Mouse (Mus musculus) urinary bladder, adult 2 months (tissue): ENCODE results near the gene Ndufaf8. TPM values are rescaled to one million over a fixed set of nuclear protein-coding genes. Genes with fewer than 3 reads are reported as not detected.

Experiments used
- DNase-seq: peaks from one replicate; pipeline ENCODE4 v3.0.0; 2022; ENCODE audit warnings: low spot score
- polyA plus RNA-seq: library from polyadenylated mRNA; depleted of rRNA; stranded (reverse); fragments of >200 nt; gene quantifications from 2 replicates; pipeline ENCODE4 v1.2.3, GENCODE M21; 2012

Ndufaf8 gene
- polyA plus RNA-seq, 1 experiment = 47.2 TPM

DNA sequence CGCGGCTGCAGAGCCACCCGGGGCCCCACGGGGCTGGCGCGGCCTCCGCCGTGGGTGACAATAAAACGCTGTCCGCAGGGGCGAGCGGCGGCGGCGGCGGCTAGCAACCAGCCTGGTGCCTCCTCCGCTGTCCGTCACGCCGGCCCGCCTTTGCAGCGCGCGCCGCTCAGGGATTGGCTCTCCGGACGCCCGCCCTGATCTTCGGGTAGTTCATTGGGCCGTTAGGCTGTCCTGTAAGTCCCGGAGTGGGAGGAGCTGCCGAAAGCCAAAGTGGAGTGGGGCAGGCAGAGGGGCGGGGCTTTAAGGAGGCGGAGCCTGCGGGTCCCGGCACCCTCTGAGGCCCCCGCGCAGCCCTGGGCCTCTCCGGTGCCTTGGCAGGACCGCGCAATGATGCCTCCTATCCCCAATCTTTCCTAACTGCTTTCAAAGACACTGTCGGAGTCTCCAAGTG lies 12.0 kb upstream of the Ndufaf8 start, which contains the start of gene Cep131:
Gene Cep131 (minus strand): TSS at position 126 of the 451 bp plus-strand sequence.
- DNase-seq = peak; percentile 87

DNA sequence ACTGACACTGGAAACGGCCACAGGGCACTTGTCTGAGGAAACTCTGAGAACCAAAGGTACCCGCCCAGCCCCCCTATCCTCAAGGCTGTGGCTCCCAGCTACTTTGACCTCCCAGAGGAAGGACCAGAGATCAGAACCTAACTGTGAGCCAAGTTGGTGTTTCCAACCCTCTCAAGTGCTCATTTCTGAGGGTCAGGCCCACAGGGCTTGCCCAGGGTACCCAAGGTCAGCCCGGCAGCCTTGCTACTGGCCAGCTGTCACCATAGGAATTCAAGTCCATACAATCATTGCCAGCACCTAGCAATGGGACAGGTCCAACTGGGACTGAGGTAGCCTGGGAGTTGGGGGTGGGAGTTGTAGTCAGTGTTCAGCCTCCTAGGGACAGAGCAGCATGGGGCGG lies 8.1 kb upstream of the Ndufaf8 start:
- DNase-seq = no peak

DNA sequence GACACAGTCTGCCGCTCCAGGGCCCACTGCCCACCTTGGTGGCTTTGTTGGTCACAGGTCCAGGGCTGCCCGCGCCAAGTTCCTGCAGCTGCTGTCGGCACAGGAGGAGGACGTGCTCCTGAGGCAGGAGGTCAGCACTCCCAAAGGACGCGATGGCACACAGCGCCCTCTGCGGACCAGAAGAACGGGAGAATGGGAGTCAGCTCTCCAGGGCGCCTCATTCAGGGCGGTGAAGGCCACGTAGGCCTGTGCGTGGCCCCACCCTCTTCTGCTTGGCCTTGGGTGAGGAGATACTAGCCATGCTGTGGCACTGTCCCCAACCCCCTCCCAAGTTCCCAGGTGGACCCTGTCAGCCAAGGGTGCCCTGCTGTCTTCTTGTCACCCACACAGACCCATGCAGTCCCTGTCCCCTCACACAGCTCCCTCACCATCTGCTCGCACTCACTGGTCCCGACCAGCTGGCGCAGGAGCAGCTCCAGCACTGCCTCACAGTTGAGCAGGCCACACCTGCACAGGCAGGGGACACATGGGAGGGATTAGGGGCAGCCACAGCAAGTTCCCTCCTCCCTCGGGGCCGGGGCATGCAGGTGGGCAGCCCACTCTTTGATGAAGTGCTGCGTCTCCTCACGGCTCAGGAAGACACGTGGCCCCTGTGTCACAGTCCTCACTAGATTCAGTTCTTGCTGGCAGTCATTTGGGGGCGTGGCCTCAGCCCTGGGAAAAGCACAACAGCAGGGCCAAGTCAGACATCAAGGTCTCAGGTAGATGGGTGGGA lies 5.7 kb upstream of the Ndufaf8 start:
- no peak for DNase-seq

DNA sequence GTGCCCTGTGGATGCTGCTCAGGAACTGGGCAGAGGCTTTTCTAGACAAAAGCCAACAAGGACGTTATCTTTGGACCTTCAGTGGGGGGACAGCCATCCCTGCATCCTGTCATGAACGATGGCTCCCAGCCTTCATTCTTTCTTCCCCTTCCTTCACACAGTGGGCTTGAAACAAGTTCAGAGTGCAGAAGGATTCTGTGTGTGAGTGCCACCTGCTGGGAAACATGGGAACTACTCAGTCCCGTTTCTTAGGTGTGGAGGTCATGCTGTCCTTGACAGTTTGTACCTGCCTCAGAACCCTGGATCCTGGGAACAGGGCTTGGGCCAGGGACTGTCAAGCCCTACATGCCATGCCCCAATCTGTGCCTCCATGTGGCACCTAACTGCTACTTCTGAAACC lies 2.3 kb downstream of the Ndufaf8 start:
- DNase-seq = no peak

DNA sequence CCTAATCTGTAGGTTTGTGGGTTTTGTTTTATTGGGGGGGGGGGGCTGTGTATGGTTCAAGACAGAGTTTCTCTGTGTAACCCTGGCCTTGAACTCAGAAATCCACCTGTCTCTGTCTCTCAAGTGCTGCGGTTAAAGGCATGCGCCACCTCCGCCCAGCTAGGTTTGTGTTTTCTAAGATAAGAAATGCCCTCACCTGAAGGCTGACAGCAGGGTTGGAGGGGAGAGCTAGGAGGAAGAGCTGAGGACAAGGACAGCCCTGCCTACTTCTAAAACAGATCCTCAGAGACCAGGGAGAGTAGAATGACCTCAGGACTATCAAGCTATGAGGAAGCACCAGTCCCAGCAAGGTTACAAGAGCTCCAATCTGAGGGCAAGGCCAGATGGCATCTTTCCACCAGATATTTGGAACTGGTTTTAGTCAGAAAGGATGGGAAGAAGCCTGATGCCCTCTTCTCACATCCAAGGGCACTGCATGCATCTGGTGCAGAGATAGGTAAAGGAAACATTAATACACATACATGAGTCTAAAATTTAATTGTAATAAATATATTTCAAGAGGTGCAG lies 4.8 kb downstream of the Ndufaf8 start:
- DNase-seq = no peak

DNA sequence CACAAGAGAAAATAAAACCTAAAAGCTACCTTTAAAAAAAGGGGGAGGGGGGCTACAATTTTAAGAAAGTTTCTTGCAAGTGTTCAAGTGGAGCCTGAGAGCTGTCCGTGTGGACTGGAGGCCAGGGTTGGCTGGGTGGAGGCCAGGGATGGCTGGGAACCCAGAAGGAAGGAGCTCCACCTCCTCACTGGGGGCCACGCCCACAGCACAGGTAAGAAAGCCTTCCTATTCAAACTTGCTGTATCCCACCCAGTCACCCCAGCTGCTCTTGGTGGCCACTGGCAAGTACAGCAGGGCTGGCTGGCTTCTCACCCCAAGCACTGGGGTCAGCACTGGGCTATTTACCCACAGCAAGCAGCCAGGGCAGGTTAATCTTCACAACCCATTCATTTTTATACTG lies 8.3 kb downstream of the Ndufaf8 start:
- no peak for DNase-seq

DNA sequence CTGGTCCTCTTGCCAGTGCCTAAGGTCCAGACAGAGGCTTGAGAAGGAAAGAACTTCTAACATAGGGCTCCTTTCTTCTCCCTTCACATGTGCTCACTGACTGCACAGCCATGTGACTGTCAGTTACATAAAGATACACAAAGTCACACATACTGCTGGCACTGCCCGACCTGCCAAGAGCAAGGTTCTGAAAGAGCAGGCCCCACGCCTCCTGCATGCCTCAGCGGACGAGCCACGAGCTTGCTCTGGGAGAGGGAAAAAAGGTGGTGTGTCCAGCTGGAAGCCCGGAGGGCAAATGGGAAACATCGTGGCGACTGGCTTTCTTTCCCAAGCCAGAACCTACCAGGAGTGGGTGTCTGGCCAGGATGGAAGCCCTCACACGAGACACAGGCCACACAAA lies 9.1 kb downstream of the Ndufaf8 start:
- DNase-seq = no peak

DNA sequence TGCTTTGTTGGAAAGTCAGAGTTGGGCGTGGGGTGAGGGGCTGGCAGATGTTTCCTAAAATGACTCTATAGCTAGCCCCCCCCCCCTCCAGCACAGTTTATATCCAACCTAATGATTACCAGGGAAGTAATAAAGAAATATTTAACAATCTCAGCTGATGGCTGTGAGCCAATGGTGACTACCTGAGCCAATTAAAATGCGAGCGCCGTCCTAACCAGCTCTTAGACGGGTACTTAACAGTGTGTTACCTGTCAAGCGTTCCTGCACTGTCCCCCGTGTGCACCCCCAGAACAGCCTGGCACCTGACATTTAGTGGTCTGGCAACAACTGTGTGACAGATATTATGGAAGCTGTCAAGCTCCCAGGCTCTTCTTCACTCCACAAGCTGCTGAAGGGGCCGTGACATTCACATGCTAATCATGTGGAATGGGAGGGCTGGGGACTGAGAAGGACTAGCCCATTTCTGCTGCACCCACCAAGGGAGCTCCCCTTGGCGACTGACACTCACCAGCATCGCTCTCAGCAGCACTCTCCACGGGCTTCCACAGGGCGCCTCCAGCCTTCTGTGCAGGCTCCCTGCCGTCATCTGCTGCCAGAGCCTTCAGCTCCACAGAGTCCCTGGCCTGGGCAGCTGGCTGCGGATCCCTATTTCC lies 11.0 kb downstream of the Ndufaf8 start:
- DNase-seq = no peak

DNA sequence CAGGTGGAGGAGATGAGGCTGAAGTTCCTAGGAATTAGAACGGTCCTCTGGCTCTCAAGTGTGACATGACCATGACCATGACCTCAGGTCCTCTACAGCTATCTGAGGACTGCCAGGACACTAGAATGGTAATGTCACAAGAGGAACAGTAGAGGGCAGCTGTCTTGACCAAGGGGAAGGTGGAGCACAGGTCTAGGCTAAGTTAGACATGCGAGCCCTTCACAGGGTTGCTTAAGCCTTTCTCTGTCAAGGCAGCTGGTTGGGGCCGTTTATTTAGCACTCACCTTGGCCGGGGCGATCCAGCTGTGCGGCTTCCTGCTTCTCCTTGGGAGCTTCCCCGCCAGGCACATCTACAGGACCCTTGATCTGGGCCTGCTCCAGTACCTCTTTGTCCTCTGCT lies 11.8 kb downstream of the Ndufaf8 start:
- DNase-seq = no peak

DNA sequence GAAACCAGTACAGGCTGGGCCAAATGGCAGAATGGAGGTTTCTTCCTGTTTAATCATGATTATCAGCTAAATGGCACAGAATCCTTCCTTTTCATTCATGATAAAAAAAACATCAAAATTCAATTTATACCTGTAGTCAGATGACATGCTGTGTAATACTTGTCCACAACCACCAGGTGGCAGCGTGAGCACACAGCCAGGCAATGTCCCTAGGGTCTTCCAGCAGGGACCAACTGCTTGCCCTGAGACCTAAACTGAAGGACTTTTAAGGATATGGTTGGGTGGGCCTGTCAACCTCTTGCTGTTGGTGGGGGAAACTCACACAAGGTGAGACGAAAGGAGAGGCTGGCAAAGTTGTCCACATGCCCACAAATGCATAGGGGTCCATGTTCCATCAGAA lies 12.3 kb downstream of the Ndufaf8 start:
- DNase-seq = no peak

DNA sequence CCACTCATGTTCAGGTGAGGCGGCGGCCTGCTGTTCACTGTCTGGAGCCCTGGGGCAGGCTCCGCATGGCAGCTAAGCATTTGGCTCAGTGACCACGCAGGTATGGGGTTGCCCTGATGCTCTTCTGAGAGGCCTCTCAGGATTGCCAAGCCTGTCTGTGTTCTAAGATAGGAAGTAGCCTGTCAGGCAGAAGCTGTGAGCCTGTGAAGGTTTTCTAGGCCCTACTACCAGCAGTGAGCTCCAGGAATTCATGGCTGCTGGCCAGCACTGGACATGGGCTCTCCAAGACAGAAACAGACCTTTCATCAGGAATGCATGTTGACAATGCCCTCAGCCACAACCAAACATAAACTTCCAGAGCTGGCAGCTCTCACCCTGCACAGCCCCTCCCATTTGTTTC lies 13.4 kb downstream of the Ndufaf8 start:
- no peak for DNase-seq

DNA sequence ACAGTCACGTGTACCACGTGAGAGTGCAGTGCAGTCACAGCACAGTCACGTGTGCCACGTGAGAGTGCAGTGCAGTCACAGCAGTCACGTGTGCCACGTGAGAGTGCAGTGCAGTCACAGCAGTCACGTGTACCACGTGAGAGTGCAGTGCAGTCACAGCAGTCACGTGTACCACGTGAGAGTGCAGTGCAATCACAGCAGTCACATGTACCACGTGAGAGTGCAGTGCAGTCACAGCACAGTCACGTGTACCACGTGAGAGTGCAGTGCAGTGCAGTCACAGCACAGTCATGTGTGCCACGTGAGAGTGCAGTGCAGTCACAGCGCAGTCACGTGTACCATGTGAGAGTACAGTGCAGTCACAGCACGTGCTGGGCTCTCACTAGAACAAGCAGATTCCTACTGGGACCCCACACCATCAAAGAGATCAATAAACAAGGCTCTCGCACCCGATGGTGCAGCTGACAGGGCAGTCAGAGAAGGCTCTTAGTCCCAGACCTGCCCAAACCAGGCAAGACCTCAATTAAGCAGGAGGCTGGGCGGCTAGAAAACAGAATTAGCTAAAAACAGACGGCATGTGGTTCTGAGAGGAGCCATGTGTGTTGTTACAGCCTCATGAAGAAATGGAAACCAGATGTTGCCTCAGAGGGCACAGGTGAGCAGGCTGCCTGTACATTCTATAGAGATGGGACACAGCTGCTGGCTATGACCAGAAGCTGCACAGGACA lies 15.9 kb downstream of the Ndufaf8 start:
- DNase-seq = no peak

DNA sequence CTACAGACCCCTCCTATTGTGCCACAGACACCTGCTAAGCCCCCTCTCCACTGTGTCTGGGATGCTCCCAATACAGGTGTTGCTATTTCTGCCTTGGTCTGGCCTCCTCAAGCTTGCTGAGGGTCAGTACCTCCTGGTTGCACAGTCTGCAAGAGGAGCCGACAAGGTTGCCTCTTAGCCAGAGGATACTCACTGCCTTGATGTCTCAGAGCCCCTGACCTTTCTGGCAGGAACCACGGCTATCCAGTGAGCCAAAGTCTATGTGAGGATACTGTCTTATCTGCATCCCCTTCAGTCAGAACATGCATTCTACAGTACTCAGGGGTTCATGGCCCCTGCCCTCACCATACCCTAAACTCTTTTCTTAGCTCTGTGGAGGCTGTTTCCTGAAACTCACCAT lies 18.9 kb downstream of the Ndufaf8 start:
- DNase-seq = no peak

DNA sequence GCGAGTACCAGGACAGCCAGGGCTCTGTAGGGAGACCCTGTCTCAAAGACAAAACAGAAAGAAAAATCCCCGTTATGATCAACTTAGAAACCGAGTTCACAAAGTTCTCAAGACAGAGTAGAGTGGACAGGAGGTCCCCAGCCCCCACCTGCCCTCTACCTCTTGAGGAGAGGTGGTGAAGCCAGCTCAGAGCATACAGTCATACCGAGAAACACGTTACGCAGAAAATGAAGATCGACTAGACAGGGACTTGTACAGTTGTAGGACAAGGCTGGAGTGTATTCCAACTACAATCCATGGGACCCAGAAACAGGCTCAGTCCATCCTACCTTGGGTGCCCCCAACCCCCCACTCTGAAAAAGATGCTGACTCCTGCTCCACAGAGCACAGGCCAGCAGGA lies 20.4 kb downstream of the Ndufaf8 start:
- DNase-seq = no peak

DNA sequence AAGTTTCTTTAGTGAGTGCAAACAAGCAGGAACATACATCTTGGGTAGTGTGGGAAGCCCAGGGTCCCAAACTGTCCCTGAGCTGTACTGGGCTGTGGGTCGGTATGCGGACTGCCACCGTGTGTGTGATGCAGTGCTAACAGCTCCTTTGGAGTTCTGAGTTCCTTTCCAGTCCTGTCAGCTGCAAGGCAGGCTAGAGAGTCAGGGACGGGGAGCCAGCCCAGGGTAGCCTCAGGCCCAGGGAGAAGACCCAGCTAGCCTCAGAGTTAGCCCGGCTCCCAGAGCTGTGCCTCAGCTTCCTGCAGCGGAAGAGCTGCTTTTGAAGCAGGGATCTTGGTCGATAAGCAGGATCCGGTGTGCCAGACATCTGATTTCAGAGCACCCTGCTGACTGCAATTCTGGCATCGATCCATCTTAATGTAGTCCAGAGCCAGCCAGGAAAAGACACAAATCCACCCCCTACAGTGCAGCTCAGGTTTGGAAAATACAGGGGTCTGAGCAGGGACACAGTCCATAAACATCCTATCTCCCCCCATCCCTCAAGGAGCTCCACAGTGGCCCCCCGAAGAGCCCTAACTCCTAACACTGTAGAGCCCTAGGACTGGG lies 21.3 kb downstream of the Ndufaf8 start:
- no peak for DNase-seq

DNA sequence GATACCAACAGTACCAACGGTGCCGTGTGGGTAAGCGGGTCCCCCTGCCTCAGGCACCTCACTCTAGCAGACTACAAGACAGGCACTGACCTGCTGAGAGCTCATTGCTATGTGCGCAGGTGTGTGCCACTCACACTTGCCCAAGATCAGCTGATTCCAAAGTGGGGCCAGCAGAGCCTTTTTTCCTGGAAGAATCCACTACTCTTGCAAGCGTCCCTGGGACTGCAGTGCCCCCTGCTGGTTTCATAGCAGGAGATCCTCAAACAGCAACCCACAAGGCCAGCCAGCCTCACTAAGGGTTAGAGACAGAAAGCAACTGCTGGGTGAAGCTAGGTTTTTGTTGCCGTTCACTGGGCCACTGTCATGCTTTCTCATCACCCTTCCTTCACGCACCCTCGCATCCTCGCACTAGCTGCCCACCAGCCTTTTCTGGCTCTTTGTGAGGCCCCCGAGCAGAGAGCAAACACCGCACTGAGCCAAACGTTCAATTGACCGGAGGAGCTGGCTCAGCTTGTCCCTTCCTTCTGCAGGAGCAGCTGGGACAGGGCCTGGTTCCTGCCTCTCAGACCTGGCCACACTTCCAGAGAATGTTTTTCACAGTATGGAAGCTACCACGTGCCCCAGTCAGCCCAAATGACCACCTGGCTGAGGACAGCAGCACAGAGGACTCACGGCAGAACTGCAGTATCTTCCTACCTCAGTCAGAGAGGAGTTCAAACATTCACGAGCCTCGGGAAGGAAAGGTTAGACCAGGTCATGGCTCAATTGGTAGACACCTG lies 22.1 kb downstream of the Ndufaf8 start:
- no peak for DNase-seq

DNA sequence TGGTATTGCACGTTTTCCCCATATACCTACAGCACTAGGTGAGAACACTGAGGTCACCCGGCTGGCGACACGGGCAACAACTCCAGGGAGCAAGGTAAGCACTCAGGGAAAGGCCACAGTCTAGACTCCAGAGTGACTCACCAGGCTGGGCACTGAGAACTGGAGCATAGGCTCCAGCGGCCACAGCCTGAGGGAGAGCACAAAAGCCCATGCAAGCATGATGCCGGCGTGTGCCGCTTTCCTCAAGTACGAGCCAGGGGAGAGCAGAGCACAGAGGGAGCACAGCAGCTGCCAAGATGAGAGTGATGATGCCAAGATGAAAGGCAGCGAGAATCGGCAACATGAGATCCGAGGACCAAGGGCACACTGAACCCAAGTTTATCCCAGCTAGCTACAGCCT lies 23.4 kb downstream of the Ndufaf8 start:
- no peak for DNase-seq

DNA sequence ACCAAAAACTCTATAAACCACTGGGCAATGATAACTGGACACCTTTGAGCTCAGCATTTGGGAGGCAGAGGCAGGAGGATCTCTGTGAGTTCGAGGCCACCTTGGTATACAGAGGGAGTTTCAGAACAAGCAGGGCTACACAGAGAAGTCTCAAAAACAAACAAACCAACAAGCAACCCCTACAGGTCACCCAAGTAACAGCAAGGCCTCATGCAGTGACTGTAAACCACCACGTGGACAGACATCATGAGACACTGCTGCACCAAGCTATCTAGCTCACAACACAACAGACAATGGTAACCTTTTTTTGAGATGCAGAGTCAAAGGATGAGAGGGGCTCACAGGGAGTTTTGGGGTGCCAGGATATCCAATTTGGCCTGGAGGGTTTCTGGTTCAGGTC lies 28.1 kb downstream of the Ndufaf8 start:
- DNase-seq = no peak

DNA sequence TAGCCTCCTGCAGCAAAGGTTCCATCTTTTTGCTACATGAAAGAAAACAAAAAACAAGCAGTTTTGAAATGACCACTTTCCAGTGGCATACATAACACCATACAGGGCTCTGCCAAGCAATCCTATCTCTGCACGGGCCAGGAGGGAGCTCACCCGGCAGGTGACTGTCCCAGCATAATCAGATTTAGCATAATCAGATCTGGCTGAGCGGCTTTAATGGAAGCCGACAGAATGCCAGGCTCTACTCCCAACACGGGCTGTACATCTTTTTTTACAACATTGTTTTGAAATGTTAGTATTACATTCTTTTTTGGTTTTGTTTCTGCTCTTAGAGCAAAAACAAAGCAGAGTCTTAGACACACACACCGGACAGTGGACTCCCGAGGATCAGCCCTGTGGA lies 30.6 kb downstream of the Ndufaf8 start:
- no peak for DNase-seq

DNA sequence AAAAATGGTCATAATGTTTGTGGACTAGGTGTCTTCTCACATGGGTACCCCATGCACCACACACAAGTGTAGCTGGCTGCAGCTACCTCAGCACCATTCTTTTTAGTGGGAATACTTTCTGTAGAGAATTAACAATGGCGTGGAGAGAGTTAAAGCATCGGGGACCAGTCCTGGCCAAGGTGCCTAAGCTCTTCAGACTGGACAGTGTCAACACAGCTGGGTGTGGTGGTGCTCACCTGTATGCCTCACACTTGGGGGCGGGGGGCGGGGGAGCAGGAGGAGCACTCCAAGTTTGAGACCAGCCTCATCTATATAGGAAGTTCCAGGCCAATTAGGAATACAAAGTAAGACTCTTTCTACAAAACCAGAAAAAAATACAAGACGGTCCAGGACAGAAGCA lies 35.4 kb downstream of the Ndufaf8 start:
- DNase-seq = no peak

DNA sequence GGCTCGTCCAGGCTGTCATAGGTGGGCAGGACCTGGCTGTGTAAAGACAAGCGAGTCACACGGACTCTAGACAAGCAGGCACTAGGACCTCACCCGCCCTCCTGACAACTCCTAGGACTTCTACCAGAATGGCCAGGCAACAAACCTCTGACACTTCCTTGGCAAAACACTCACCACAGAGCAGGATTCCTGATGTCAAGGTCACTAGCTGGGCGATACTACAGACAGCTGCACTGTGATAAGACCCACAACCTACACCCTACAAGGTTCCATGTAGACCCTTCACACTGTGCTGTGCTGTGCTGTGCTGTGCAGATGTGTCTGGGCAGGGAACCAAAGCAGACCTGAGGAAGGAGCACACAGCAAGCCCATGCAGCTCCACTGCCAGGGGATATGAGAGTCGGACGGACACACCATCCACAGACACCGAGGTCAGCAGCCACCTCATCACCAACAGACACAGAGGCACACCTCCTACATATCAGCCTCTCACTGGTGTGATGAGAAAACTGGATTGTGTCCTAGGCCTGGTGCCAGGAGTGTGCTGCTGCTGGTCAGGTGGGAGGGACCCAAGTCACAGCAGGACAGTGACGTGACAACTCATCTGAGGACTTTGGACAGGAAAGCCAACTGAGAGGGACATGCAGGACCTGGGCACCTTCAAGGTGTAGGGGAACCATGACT lies 36.3 kb downstream of the Ndufaf8 start:
- no peak for DNase-seq
